Mouse (Mus musculus) neural tube, postnatal 0 days (tissue): ENCODE data around the gene Cd300c. TPM values are rescaled to one million over a fixed set of nuclear protein-coding genes. Genes with fewer than 3 reads are reported as not detected.

Experiments used
- polyA plus RNA-seq: library from polyadenylated mRNA; unstranded; fragments of >200 nt; fragmentation: Nextera tagmentation; extraction: Ambion mirVana; gene quantifications from 2 replicates; pipeline ENCODE4 v1.2.1, GENCODE M21; 2015

Cd300c gene
- not detected in 2 replicates for polyA plus RNA-seq

GRCm38 (mm10) chr11:114968752-114969207, at the start of gene Cd300c:
Cd300c (minus strand) TSS chr11:114969157.

GRCm38 (mm10) chr11:115016093-115016492, 47.1 kb upstream of the Cd300c start, which contains the start of gene Cd300ld2:
Cd300ld2 (minus strand) TSS chr11:115016193.

GRCm38 (mm10) chr11:115001474-115002040, 32.6 kb upstream of the Cd300c start, which contains the start of gene Cd300c2:
Cd300c2 (minus strand) TSS chr11:115001880.

GRCm38 (mm10) chr11:114989793-114990192, 20.8 kb upstream of the Cd300c start, which contains the start of gene Cd300ld:
Cd300ld (minus strand) TSS chr11:114989922.

GRCm38 (mm10) chr11:114934144-114934543, 34.8 kb downstream of the Cd300c start, which contains the start of gene Cd300lb:
Cd300lb (minus strand) TSS chr11:114934386.

Other genes starting within 250 kb of the Cd300c start
- 2.7 and 2.8 TPM in 2 replicates for gene Dnaic2, start 241.7 kb downstream of the Cd300c start, polyA plus RNA-seq
- 2.7 and 3.0 TPM in 2 replicates for gene Kif19a, start 203.8 kb downstream of the Cd300c start, polyA plus RNA-seq
- gene Btbd17, start 173.2 kb downstream of the Cd300c start, polyA plus RNA-seq = 37.4 and 38.0 TPM in 2 replicates
- gene Gpr142, start 170.2 kb downstream of the Cd300c start, polyA plus RNA-seq = not detected in 2 replicates
- gene Gprc5c, start 118.0 kb downstream of the Cd300c start, polyA plus RNA-seq = 5.5 TPM in 2 replicates
- gene Cd300a, start 79.1 kb downstream of the Cd300c start, polyA plus RNA-seq = 1.2 and 1.4 TPM in 2 replicates
- gene Cd300lb, start 34.8 kb downstream of the Cd300c start, polyA plus RNA-seq = 0.17 TPM in 2 replicates
- gene Cd300ld, start 20.8 kb upstream of the Cd300c start, polyA plus RNA-seq = 0.25 and 0.28 TPM in 2 replicates
- gene Cd300c2, start 32.7 kb upstream of the Cd300c start, polyA plus RNA-seq = 2.8 and 3.6 TPM in 2 replicates
- not detected in 2 replicates for gene Cd300ld2, start 47.0 kb upstream of the Cd300c start, polyA plus RNA-seq
- not detected in 2 replicates for gene Cd300ld4, start 57.9 kb upstream of the Cd300c start, polyA plus RNA-seq
- gene Cd300ld5, start 68.6 kb upstream of the Cd300c start, polyA plus RNA-seq = not detected in 2 replicates
- not detected in 2 replicates for gene Cd300ld3, start 79.3 kb upstream of the Cd300c start, polyA plus RNA-seq
- 0.09 TPM in 1 of 2 replicates, not detected in the other for gene Cd300e, start 93.0 kb upstream of the Cd300c start, polyA plus RNA-seq
- 0.85 and 1.1 TPM in 2 replicates for gene Rab37, start 122.3 kb upstream of the Cd300c start, polyA plus RNA-seq
- 0.22 and 0.37 TPM in 2 replicates for gene Cd300lf, start 164.8 kb upstream of the Cd300c start, polyA plus RNA-seq
- 73.8 and 75.1 TPM in 2 replicates for gene Slc9a3r1, start 194.2 kb upstream of the Cd300c start, polyA plus RNA-seq
- gene Tmem104, start 218.3 kb upstream of the Cd300c start, polyA plus RNA-seq = 12.9 and 13.5 TPM in 2 replicates
- 19.9 and 21.8 TPM in 2 replicates for gene Nat9, start 218.7 kb upstream of the Cd300c start, polyA plus RNA-seq